8 mouse cellular contexts compared by ENCODE assay signal in genomic region chr16:20424226-20424663, GRCm38 (mm10). TPM values are rescaled to one million over a fixed set of nuclear protein-coding genes. Genes with fewer than 3 reads are reported as not detected.
DNase-seq lines count a peak whose midpoint lies in the region; ATAC-seq and TF ChIP-seq lines count a peak whose summit lies in the region.

No protein-coding gene starts in this region.

- H3K27ac ChIP-seq in layer of hippocampus, adult 2 months = no peak overlapping the region
- peak overlapping the region in 1 of 2 experiments; percentile 19; a peak in 1 of 4 replicates for H3K27ac ChIP-seq in heart, embryonic 14.5 days (replicated peaks in 1 of 2; ENCODE audit: control insufficient read depth in 1 of 2, insufficient read depth in 1 of 2, low read depth in 2 of 2, low read length in 2 of 2)

- peak overlapping the region; percentile 93 for H3K4me3 ChIP-seq in layer of hippocampus, adult 2 months
- peak overlapping the region in 1 of 2 experiments; percentile 86; a peak in 1 of 4 replicates for H3K4me3 ChIP-seq in heart, embryonic 14.5 days (ENCODE audit: control insufficient read depth in 1 of 2, insufficient read depth in 1 of 2, low read depth in 1 of 2, low read length in 2 of 2)

- DNase-seq in layer of hippocampus, adult 2 months (ENCODE audit: low spot score in 2 of 2) = peak in 1 of 2 experiments; percentile 14
- no peak for DNase-seq in layer of hippocampus, adult 9-11 months
- DNase-seq in brain, adult 2 months (ENCODE audit: low read depth, low spot score) = peak; percentile 55
- DNase-seq in thymus, postnatal 14 days = no peak
- DNase-seq in spleen, postnatal 14 days (ENCODE audit: low spot score in 2 of 2) = no peak
- DNase-seq in layer of hippocampus, adult 11-12 months (ENCODE audit: low spot score) = no peak

- H3K9ac ChIP-seq in heart, embryonic 14.5 days (ENCODE audit: low read length) = peak overlapping the region; percentile 91; the same call in 1 of the 2 replicates

- 37% methylated on average over 7 of the region's 7 CpGs for WGBS in heart, embryonic 14.5 days

- peaks cover 25% of the 10 kb centered on the region for H3K36me3 ChIP-seq in heart, embryonic 14.5 days (ENCODE audit: control insufficient read depth, insufficient read depth, low read length)

- peaks cover 9 to 23% of the 10 kb centered on the region in 2 experiments for H3K4me1 ChIP-seq in heart, embryonic 14.5 days (ENCODE audit: control insufficient read depth in 2 of 2, insufficient read depth in 2 of 2, low read length in 2 of 2)

- no peaks in the 10 kb centered on the region for H3K9me3 ChIP-seq in heart, embryonic 14.5 days (ENCODE audit: control insufficient read depth, low read length)

- no peak for ATAC-seq in heart, embryonic 14.5 days (ENCODE audit: insufficient number of reproducible peaks, insufficient read depth, low FRiP score, low read depth)
- ATAC-seq in megakaryocyte-erythroid progenitor cell, adult 5-6 weeks (replicated peaks; ENCODE audit: low FRiP score, low TSS enrichment, poor library complexity, severe bottlenecking) = peak; percentile 55

- no peak for TF ChIP-seq CTCF in layer of hippocampus, adult 2 months (conservative IDR thresholded peaks at IDR 0.05)

- H3K27me3 ChIP-seq in heart, embryonic 14.5 days (ENCODE audit: control insufficient read depth, insufficient read depth, low read length) = no peaks in the 10 kb centered on the region

- peak overlapping the region; percentile 88 for H3K4me2 ChIP-seq in heart, embryonic 14.5 days (ENCODE audit: low read length)

RNA-seq across cellular contexts. Expression of gene Abcc5, which starts 1.9 kb away (rescaled TPM):
- 100 to 1,000 TPM; 220 to 244 TPM for total RNA-seq in layer of hippocampus, adult 2 months (2021)
- 64.6 and 68.6 TPM in 2 replicates for polyA plus RNA-seq in heart, embryonic 14.5 days (2014; fragmentation: Nextera tagmentation; extraction: Ambion mirVana)
- 71.7 and 81.0 TPM in 2 replicates for total RNA-seq in megakaryocyte-erythroid progenitor cell, adult 5-6 weeks (2014; fragmentation: Nextera tagmentation)
- 29.2 and 40.1 TPM in 2 replicates for total RNA-seq in megakaryocyte-erythroid progenitor cell, adult 5-6 weeks (2017)
